Mouse (Mus musculus) bone marrow, adult 2 months (tissue): ENCODE results near the gene Parvb.

Experiments used
- CTCF ChIP-seq: fragments of 200-500 bp; IDR thresholded peaks from 2 replicates; pipeline ENCODE4 v1.5.1; 2011; ENCODE audit warnings: low read length, control low read depth; ENCODE audit not compliant: control insufficient read depth, insufficient read depth
- POLR2A ChIP-seq: fragments of 200-500 bp; IDR thresholded peaks from 2 replicates; pipeline ENCODE4 v1.6.1; 2011; ENCODE audit warnings: low read depth, mild to moderate bottlenecking, control low read depth, low read length, borderline replicate concordance; ENCODE audit not compliant: control insufficient read depth

- TF ChIP-seq POLR2A (no peak), CTCF (no peak)
Observed at GRCm38 (mm10) chr15:84245104-84245503, 13.3 kb downstream of the Parvb start.
